Mouse (Mus musculus): ENCODE results near the gene Ccnc.

Gene Ccnc

DNA sequence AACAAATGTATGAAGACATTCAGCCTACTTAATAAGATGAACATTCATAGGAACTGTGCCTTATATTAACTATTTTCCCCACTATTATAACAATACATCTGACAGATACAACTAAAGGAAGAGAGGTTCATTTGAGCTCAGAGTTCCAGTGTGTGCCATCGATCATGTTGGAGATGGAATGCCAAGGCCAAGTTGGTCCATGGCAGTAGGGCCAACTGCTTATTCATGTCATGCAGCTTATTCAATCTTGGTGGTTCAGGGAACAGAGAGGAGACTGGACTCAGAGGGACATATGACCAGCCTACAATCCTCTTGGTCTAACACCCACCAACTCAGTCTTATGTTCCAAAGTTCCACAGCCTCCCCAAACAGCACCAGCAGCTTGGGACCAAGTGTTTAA is 73.5 kb downstream of the Ccnc start:
- in situ Hi-C loops (cut with MboI, MseI) = no loop called here

DNA sequence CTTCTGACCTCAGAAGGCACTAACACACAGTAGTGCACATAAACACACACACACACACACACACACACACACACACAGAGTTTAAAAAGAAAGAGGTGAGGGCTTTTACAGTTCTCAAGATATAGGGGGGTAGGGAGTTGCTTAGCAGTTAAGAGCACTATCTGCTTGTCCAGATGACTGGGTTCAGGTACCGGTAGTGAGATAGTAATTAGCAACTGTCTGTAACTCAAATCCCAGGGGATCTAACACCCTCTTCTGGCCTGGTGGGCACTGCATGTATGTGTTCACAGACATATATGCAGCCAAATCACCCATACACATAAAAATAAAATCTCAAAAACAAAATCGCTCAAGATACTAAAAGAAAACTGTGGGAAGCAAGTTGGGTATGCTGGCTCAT is 74.1 kb downstream of the Ccnc start:
- in situ Hi-C loops (cut with MboI, MseI) = no loop called here

DNA sequence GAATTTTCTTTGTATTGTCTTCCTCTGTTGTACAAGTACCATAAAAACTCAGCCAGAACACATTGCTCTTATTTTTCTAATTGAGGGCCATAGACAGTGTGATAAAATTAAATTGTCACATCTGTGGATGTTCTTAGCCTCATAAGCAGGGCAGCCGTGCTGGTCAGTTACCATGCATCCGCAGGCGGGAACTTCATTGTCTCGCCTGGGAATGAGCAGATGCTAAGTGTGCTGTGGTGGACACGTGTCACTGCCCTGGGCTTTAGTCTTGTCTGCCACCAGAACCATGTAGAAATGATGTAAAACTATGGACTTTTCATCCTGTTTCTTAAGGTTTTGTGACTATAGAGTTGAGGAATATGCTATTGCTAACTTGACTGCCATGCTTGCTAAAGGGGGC is 79.7 kb downstream of the Ccnc start:
- in situ Hi-C loops (cut with MboI, MseI) = no loop called here
